Mouse (Mus musculus) CD4-positive, CD25-positive, alpha-beta regulatory T cell, adult 9 weeks (primary cell): ENCODE data around the gene Gcm1. TPM values are rescaled to one million over a fixed set of nuclear protein-coding genes. Genes with fewer than 3 reads are reported as not detected.

Source experiments
- polyA plus RNA-seq: library from polyadenylated mRNA; unstranded; fragments of 100-300 nt; shearing (Covaris generic); gene quantifications from one replicate; pipeline ENCODE4 v1.2.1, GENCODE M21; 2017

The Gcm1 gene
- polyA plus RNA-seq: not detected

GRCm38 (mm10) chr9:78051677-78052076 is at the start of gene Gcm1:
Gene Gcm1 (plus strand): TSS chr9:78051924.

GRCm38 (mm10) chr9:78108796-78109239 is 57.1 kb downstream of the Gcm1 start, which contains the start of the genes Fbxo9 and Ick:
Gene Fbxo9 (minus strand): TSS chr9:78109065.
Gene Ick (plus strand): TSS chr9:78109192.

Other genes starting within 250 kb of the Gcm1 start
- 201 TPM for gene Elovl5, start 134.6 kb upstream of the Gcm1 start, polyA plus RNA-seq
- gene Fbxo9, start 57.1 kb downstream of the Gcm1 start, polyA plus RNA-seq: 18.4 TPM
- 9.5 TPM for gene Ick, start 57.3 kb downstream of the Gcm1 start, polyA plus RNA-seq
- 43.4 TPM for gene Gsta4, start 130.8 kb downstream of the Gcm1 start, polyA plus RNA-seq
- gene Gsta1, start 178.7 kb downstream of the Gcm1 start, polyA plus RNA-seq: not detected
- gene Gm3776, start 205.2 kb downstream of the Gcm1 start, polyA plus RNA-seq: not detected
- not detected for gene Gm10639, start 238.0 kb downstream of the Gcm1 start, polyA plus RNA-seq